Mouse (Mus musculus) heart, postnatal 0 days (tissue): ENCODE results near the gene Sfi1. TPM values are rescaled to one million over a fixed set of nuclear protein-coding genes. Genes with fewer than 3 reads are reported as not detected.
"Not testable (repeated sequence)": the region's sequence is repeated elsewhere in the genome, so short reads cannot be mapped to it uniquely, and the experiment has no call there.

ENCODE experiments used
- ATAC-seq: fragments of 200-750 bp; cut with Nextera tagmentation; 2 replicates; pipeline ENCODE4 v1.8.0; 2017; ENCODE audit warnings: low read depth, moderate number of reproducible peaks, moderate library complexity; ENCODE audit not compliant: insufficient read depth
- DNase-seq: peaks from one replicate; pipeline ENCODE4 v3.0.0-alpha.2; 2016; ENCODE audit warnings: low spot score
- H3K27ac ChIP-seq: fragments of 300-500 bp; sonication (generic); 2 replicates; pipeline ENCODE4 v1.5.1; 2014; ENCODE audit warnings: low read depth, mild to moderate bottlenecking
- H3K27me3 ChIP-seq: fragments of 300-500 bp; sonication (generic); 2 replicates; pipeline ENCODE4 v1.6.1; 2014; ENCODE audit warnings: low read length, mixed read lengths; ENCODE audit not compliant: control insufficient read depth, insufficient read depth
- H3K36me3 ChIP-seq: fragments of 300-500 bp; sonication (generic); replicated peaks from 2 replicates; pipeline ENCODE4 v1.6.1; 2014; ENCODE audit warnings: low read length, mixed read lengths; ENCODE audit not compliant: control insufficient read depth, insufficient read depth
- H3K4me1 ChIP-seq: fragments of 300-500 bp; sonication (generic); 2 replicates; pipeline ENCODE4 v1.6.1; 2014; ENCODE audit warnings: antibody characterized with exemption; ENCODE audit not compliant: control insufficient read depth, insufficient read depth
- H3K4me2 ChIP-seq: fragments of 300-500 bp; sonication (generic); 2 replicates; pipeline ENCODE4 v1.6.1; 2014; ENCODE audit warnings: low read depth, mild to moderate bottlenecking, low read length, moderate library complexity
- H3K4me3 ChIP-seq: fragments of 300-500 bp; sonication (generic); 2 replicates; pipeline ENCODE4 v1.5.1; 2014; ENCODE audit warnings: low read depth, low read length
- H3K9ac ChIP-seq: fragments of 300-500 bp; sonication (generic); replicated peaks from 2 replicates; pipeline ENCODE4 v1.6.1; 2014; ENCODE audit warnings: low read depth, low read length, mixed read lengths
- H3K9me3 ChIP-seq: fragments of 300-500 bp; sonication (generic); replicated peaks from 2 replicates; pipeline ENCODE4 v1.6.1; 2016; ENCODE audit warnings: low read length; ENCODE audit not compliant: control insufficient read depth
- WGBS: fragments of 180-500 bp; shearing (Covaris S2); extraction: QIAGEN DNeasy Blood & Tissue Kit; methylation state at CpG from one replicate; pipeline ENCODE4 v1.1.7; 2014; 5-methylcytosine and 5-hydroxymethylcytosine counted together
- polyA plus RNA-seq: library from polyadenylated mRNA; unstranded; fragments of >200 nt; fragmentation: Nextera tagmentation; extraction: Ambion mirVana; gene quantifications from 2 replicates; pipeline ENCODE4 v1.2.1, GENCODE M21; 2015
- total RNA-seq: library from RNA; depleted of rRNA; stranded (reverse); fragments of >200 nt; gene quantifications from 2 replicates; pipeline ENCODE4 v1.2.3, GENCODE M21; 2014; ENCODE audit warnings: low replicate concordance

The Sfi1 gene
- total and polyA plus RNA-seq, 2 experiments from 2014 or later: 5.4 to 13.2 TPM

DNA sequence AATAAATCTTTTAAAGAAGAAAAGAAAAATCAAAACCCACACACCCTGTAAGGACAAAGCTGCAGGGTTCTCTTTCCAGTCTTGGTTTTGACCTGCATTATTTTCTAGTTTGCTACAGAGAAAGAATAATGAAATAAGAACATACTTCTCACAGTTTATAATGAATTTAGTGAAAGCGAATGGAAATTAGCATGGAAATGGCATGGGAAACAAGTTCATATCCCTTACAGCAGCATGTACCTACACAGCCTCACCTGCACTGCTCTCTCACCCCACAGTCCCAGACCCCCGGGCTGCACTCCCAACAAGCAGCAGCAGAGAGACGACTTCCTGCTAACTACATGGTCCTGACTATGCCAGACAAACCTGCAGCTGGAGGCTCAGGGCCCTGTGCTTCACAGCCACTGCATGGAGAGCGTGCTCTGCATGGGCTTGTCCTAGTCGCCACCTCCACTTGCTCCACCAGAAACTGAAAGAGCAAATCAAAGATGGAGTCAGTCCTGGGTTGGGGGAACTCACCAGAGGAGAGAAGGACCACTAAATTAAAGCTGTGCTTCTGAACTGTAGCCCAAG lies 28.0 kb downstream of the Sfi1 start:
- H3K4me1 ChIP-seq, H3K9ac ChIP-seq, H3K27ac ChIP-seq, H3K4me2 ChIP-seq, DNase-seq, H3K4me3 ChIP-seq, H3K27me3 ChIP-seq, H3K36me3 ChIP-seq: not testable (repeated sequence)
- ATAC-seq: peak; percentile 13; the same call in 1 of the 2 replicates
- 63% methylated on average over 3 of the region's 5 CpGs for WGBS
- peaks cover 11% of the 10 kb centered on the region for H3K9me3 ChIP-seq

DNA sequence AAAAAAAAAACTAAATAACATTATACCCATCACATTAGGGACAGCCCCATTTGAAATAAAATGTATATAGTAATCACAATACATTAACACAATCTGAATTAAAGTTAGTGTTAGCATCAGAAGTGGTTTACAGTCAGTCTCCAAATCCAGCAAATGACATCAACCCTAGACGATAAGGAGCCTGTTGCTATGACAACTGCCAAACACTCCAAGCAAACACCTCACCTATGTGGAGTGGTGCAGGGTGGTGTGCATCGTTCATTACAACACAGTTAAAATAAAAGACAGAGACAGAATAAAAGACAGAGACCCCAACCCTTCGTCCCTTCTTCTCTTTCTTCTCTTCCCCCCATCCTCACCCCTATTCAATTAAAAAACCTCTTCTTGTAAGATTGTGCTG lies 29.6 kb downstream of the Sfi1 start:
- not testable (repeated sequence) for H3K27ac ChIP-seq, ATAC-seq
- peak; percentile 70 for DNase-seq

DNA sequence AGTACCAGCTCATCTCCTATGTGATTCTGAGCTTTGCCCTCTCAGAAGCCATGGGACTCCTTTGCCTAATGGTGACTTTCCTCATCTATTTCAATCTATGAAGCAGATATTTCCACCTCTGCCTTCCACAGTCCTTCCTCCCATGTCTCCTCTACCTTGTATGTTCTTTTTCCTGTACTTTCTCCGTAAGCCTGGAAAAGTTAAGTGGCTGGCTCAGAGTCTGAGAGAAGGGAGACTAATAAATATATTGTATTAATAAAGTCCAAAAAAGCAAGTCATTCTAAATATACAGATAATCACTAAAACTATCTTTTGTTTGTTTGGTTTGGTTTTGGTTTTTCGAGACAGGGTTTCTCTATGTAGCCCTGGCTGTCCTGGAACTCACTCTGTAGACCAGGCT lies 30.1 kb downstream of the Sfi1 start:
- H3K27me3 ChIP-seq, ATAC-seq, H3K36me3 ChIP-seq, DNase-seq, H3K4me2 ChIP-seq, H3K4me1 ChIP-seq, H3K4me3 ChIP-seq, H3K27ac ChIP-seq, H3K9ac ChIP-seq: not testable (repeated sequence)
- 73% methylated on average over 2 of the region's 2 CpGs for WGBS
- peaks cover 11% of the 10 kb centered on the region for H3K9me3 ChIP-seq

More for the DNA sequence above, 29.6 kb downstream of the Sfi1 start:
- not testable (repeated sequence) for H3K4me1 ChIP-seq, H3K4me3 ChIP-seq, H3K27me3 ChIP-seq, H3K4me2 ChIP-seq, H3K9ac ChIP-seq, H3K36me3 ChIP-seq
- 28% methylated on average over 3 of the region's 3 CpGs for WGBS
- peaks cover 11% of the 10 kb centered on the region for H3K9me3 ChIP-seq

DNA sequence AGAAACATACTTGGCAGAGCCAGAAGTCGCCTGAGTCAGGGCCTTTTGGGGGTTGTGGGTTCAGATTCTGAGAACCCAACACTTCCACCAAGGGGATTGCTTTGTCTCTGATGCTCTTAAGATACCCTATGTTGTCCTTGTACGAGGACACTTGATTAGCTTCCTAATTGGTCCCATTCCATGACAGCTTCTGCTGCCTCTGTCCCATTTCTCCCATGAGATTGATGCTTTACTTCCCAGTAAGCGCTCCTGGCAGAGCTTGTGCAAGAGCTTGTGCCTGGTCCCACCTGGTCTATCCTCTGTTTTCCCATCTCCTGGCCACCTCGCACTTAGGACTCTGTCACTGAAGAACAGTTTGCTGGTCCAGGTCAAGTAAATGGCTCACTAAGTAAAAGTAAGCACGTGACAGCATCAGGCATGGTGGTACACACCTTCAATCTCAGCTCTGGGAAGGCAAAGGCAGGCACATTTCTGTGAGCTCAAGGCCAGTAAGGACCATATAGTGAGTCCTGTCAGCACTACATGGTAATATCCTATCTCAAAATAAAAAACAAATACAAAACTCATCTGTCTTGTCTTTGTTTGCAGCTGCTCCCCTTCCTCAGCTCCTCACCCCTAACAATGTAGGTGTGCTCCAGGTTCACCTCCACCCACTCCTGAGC lies 30.9 kb downstream of the Sfi1 start:
- ATAC-seq: peak; percentile 17

DNA sequence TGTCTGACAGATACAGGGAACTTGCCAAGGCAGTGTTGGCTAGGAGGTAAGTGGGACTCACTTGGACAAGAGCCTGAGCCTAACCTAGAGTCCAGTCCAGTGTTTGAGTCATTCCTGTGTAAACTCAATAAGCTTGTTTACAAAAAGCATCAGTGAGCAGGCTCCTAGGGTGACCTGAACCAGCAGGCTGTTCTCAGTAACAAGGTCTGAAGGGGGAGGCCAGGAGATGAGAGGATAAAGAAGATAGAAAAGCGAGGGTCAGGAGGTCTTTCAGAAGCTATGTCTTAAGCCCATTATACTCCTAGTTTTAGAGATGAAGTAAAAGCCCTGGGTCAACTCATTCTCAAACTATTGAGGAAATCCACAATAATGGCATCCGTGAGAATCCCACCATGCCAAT lies 31.9 kb downstream of the Sfi1 start:
- H3K27ac ChIP-seq, H3K9me3 ChIP-seq, H3K4me1 ChIP-seq, H3K4me3 ChIP-seq, DNase-seq, H3K27me3 ChIP-seq, H3K36me3 ChIP-seq, H3K4me2 ChIP-seq, H3K9ac ChIP-seq: not testable (repeated sequence)
- WGBS: 33% methylated on average over 1 of the region's 2 CpGs
- ATAC-seq: 0 out of 2 replicates have a peak, but pooled peaks have one; percentile 7

More for the DNA sequence above, 30.9 kb downstream of the Sfi1 start:
- not testable (repeated sequence) for H3K4me2 ChIP-seq, H3K9ac ChIP-seq, H3K36me3 ChIP-seq, DNase-seq, H3K27me3 ChIP-seq, H3K4me1 ChIP-seq, H3K4me3 ChIP-seq, H3K27ac ChIP-seq, H3K9me3 ChIP-seq
- 58% methylated on average over 5 of the region's 5 CpGs for WGBS

DNA sequence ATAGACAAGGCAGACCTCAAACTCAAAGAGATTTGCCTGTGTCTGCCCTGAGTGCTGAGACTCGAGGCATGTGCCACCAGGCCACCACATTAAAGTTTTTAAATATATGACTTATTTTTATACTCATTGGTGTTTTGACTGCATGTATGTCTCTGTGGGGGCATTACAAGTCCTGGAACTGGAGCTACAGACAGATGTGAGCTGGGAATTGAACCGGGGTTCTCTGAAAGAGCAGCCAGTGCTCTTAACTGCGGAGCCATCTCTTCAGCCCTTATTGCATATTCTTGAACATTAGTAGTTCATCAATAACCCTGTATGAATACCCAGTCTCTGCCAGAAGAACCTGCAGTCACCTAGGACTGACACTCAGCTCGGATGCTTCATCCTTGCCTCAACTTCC lies 34.5 kb downstream of the Sfi1 start:
- not testable (repeated sequence) for H3K4me3 ChIP-seq, H3K4me1 ChIP-seq, ATAC-seq, H3K27me3 ChIP-seq, DNase-seq, H3K4me2 ChIP-seq, H3K27ac ChIP-seq, H3K9ac ChIP-seq, H3K9me3 ChIP-seq, H3K36me3 ChIP-seq
- 80% methylated on average over 4 of the region's 4 CpGs for WGBS

DNA sequence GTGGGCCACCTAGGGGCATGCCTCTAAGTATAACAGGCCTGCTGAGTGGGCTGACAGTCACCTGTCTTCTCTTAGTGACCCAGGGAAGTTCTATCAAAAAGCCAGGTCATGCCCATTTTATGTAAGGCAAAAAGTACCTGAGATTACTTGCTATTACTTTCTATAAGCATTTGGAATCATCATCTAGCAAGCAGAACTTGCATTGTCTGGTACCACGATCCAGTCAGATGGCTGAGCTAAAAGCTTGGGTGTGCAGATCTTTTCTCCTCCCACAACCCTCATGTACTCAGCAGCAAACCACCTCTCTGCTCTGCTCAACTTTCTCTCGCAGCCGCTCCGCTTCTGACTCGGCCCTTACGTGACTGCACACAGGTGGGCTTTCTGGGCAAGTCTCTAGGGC lies 35.3 kb downstream of the Sfi1 start:
- H3K9ac ChIP-seq, H3K4me1 ChIP-seq, H3K27me3 ChIP-seq, H3K9me3 ChIP-seq, ATAC-seq, H3K4me3 ChIP-seq, H3K27ac ChIP-seq, H3K36me3 ChIP-seq, H3K4me2 ChIP-seq, DNase-seq: not testable (repeated sequence)
- 91% methylated on average over 6 of the region's 6 CpGs for WGBS

DNA sequence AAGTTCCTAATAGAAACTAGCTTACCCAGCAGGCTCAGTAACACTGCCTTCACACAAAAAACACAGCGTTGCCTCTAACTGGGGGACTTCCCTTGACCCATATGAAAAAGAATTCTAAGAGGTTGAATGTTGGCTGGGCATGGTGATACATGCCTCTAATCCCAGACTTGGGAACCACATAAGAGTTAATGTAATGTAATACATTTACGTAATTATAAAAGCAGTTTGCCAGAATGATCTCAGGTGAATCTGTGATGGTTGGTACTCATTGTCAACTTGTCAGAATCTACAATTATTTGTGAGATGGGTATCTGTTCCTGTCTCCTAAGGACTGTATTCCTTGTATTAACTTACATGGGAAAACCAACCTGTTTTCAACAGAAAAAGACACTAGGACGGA lies 36.3 kb downstream of the Sfi1 start:
- WGBS: 72% methylated on average over 2 of the region's 3 CpGs
- not testable (repeated sequence) for H3K9me3 ChIP-seq, DNase-seq, H3K4me1 ChIP-seq, H3K4me2 ChIP-seq, H3K27ac ChIP-seq, H3K36me3 ChIP-seq, H3K9ac ChIP-seq, ATAC-seq, H3K27me3 ChIP-seq, H3K4me3 ChIP-seq
